Mouse (Mus musculus) lung, postnatal 36 days (tissue): ENCODE measurements around the gene Zfp972.
"Not testable (repeated sequence)": the region's sequence is repeated elsewhere in the genome, so short reads cannot be mapped to it uniquely, and the experiment has no call there.

Experiments used
- DNase-seq: peaks from one replicate; pipeline ENCODE4 v3.0.0; 2022; ENCODE audit warnings: mixed read lengths

The Zfp972 gene

DNA sequence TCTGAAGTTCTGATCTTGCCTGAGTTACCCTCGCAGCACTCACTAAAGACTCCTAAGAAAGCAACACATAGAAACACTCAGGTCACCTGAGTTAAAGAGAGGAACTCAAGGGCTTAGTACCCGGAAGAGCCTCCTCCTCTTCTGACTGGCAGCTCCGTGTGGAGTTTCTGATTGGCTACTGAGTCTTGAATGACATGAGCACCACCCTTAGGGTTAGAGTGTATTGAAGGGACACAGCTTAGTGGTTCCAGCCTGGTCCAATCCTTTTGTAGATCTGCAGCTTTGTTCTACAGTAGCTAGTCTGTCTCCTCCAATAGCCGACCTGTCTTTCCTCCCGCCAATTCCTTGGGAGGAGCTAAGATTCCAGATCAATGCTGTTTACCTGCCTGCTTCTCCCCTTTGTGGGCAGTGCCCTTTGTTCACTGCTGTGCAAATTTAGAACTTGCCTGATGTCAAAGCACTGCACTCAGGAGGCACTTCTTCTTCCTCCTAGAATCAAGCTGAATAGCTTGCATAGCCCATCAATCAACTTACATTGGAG lies at the start of gene Zfp972:
Gene Zfp972 (minus strand): TSS at position 51 of the 541 bp plus-strand sequence.
- DNase-seq = not testable (repeated sequence)

DNA sequence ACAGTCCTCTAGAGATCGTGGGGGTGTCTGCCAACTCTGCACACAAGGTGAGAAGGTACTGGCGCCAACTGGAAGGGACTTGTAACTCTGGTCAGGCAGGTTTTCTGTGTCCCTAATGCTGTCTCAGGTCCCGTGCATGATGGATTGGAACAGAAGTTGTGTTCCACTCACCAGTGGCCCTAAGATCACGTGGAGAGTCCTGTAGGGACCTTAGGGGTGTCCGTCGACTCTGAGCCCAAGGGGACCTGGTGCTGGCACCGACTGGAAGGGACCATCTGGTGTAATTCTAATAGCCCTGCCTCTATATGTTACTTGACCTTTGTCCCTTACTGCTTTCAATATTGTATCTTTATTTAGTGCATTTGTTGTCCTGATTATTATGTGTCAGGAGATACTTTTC lies 49.4 kb upstream of the Zfp972 start:
- DNase-seq = not testable (repeated sequence)

DNA sequence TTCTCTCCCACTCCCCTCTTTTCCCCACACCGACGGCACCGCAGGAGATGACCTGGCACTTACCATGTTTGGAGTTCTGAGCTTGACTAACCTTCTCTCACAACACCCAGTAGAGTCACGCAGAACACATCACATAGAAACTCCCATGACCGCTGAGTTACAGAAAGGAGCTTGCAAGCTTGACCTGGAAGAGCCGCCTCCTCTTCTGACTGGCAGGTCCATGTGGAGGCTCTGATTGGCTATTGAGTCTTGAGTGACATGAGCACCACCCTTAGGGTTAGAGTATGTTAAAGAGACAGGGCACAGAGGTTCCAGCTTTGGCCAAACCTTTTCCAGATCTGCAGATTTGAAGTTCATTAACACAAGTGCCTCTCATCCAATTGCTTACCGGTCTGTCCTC lies 31.7 kb upstream of the Zfp972 start, which contains the start of gene Gm14326:
Gene Gm14326 (minus strand): TSS at position 153 of the 400 bp plus-strand sequence.
- DNase-seq = peak; percentile 97

DNA sequence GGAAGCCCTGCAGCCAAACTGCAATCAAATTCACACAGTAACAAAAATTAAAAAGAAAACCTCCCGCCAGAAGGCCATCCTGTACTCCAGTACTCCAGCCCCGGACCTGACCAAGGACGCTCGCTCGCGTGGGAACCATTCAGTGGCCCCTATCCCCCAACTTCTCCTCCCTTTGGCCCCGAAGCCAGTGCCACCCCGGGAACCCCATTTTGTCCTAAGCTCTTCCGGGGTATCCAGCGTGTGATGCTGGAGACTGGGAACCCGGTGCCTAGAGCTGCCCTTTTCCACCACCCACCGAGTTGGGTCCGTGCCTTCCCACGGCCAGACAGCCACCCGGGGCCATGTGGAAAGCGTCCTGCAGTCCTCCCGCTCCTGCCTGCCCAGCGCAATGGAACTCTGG lies 31.3 kb upstream of the Zfp972 start:
- peak; percentile 6 for DNase-seq

DNA sequence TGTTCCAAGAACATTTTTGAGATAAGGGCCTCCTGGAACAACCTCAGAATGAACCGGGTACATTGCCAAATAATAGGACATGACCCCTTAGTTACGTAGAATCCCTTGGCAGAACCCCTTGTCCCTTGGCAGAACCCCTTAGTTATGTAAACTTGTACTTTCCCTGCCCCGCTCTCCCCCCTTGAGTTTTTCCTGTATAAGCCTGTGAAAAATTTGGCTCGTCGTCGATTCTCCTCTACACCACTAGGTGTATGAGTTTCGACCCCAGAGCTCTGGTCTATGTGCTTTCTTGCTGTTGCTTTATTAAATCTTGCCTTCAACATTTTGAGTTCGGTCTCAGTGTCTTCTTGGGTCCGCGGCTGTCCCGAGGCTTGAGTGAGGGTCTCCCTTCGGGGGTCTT lies 22.1 kb downstream of the Zfp972 start:
- peak; percentile 2 for DNase-seq

DNA sequence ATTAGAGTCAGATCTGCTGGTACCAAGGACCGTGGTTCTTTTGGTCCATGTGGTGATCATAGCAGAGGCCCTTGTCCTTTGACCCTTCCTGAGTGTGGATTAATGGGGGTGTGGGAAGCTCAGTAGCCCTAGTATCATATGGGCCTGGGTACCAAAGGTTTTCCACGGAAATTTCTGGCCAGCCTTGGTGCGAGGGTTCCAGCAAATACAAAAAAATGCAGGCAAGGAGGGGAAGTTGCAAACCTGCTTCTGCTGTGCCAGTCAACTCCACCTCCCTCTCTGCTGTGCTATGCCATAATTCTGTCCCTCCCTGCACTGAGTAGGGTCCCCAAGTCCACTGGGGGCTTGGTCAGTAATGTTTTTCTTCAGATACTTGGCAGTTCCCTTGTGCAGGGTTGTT lies 27.2 kb downstream of the Zfp972 start:
- DNase-seq = not testable (repeated sequence)

DNA sequence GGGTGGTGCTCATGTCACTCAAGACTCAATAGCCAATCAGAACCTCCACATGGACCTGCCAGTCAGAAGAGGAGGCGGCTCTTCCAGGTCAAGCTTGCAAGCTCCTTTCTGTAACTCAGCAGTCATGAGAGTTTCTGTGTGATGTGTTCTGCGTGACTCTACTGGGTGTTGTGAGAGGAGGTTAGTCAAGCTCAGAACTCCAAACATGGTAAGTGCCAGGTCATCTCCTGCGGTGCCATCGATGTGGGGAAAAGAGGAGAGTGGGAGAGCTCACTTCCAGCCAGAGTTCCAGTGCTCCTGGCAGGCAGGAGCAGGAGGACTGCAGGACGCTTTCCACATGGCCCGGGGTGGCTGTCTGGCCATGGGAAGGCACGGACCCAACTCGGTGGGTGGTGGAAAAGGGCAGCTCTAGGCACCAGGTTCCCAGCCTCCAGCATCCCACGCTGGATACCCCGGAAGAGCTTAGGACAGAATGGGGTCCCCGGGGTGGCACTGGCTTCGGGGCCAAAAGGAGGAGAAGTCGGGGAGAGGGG lies 28.3 kb downstream of the Zfp972 start, which contains the start of gene Gm14327:
Gene Gm14327 (plus strand): TSS at position 51 of the 533 bp plus-strand sequence.
- not testable (repeated sequence) for DNase-seq

DNA sequence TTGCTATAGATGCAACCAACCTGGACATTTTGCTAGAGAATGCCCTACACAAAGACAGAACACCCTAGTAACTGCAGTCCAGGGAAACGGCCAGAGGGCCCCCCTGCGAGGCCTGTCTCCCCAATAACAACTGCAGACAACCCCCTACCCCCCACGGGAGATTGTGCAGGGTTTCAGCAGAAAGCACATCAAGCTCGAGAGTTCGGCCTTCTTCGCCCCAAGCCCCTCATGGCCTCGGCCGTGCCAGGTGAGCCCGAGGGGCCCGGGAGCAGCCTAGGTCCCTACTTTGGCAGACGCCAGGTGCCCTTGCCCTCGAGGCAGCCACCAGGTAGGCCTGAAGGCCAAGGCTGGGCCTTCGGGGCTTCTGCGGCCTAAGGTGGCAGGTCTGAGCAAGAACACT lies 37.7 kb downstream of the Zfp972 start:
- DNase-seq = not testable (repeated sequence)

DNA sequence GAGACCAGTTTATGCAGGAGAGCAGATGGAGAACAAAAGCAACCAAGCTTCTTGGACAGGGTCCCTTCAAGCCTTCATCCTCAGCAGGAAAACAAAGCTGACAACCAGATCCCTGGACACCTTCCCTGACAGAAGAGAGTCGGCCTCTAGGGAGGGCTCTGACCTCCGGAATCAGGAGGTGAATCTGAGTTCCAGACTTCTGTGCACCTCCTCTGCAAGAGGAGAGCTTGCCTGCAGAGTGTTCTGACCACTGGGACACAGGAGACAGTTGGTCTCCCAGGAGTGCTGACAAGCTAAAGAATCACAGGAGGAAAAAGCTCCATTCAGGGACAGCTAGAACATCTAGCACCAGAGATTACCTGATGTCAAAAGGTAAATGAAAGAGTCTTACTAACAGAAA lies 63.2 kb downstream of the Zfp972 start:
- not testable (repeated sequence) for DNase-seq
